Mouse (Mus musculus) bone marrow macrophage, adult 2 months (primary cell): ENCODE results near the gene Col13a1.

Source experiments
- CTCF ChIP-seq: IDR thresholded peaks from 2 replicates; pipeline ENCODE4 v1.5.1; 2012; ENCODE audit warnings: low read depth, mild to moderate bottlenecking, low read length, moderate library complexity
- POLR2A ChIP-seq: IDR thresholded peaks from 2 replicates; pipeline ENCODE4 v1.6.1; 2012; ENCODE audit warnings: mild to moderate bottlenecking, low read depth, low read length, borderline replicate concordance

DNA sequence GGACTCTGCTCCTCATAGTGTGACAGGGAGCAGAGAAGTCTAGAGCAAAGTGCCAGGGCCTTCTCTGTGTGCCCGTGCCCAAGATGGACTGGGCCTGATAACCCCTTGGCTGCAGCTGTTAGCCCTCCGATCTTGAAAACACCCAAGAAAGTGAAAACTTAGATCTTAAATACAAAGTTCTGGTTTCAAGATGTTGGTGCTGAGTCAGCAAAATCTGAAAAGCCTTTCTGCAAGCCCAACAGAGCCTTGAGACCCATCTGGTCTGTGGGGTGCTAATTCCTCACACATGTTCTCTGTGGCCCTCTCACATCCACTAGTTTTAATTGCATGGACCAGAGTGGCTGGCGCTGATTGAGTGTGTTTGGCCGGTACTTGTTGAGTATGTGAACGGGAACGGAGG, 49.0 kb downstream of the Col13a1 start:
- TF ChIP-seq POLR2A (no peak), CTCF (no peak)
